Mouse (Mus musculus) frontal cortex, postnatal 36 days (tissue): Measurements from ENCODE around the gene Tpk1.
"Not testable (repeated sequence)": the region's sequence is repeated elsewhere in the genome, so short reads cannot be mapped to it uniquely, and the experiment has no call there.

Experiments used
- DNase-seq, 2 experiments: peaks; one replicate each; pipeline ENCODE4 v3.0.0; 2022; ENCODE audit warnings: low spot score in 2 of 2

Gene Tpk1

GRCm38 (mm10) chr6:43640621-43641020, 25.5 kb downstream of the Tpk1 start:
- DNase-seq = no peak

GRCm38 (mm10) chr6:43638865-43639264, 27.2 kb downstream of the Tpk1 start:
- no peak for DNase-seq

- no peak for DNase-seq
These were observed 28.0 kb downstream of the Tpk1 start for GRCm38 (mm10) chr6:43638119-43638518.

- no peak for DNase-seq
These were observed 29.0 kb downstream of the Tpk1 start for GRCm38 (mm10) chr6:43636980-43637638.

GRCm38 (mm10) chr6:43633308-43633963, 32.6 kb downstream of the Tpk1 start:
- DNase-seq = no peak

- DNase-seq = no peak
These were observed 33.2 kb downstream of the Tpk1 start for GRCm38 (mm10) chr6:43632871-43633270.

GRCm38 (mm10) chr6:43623448-43623847, 42.6 kb downstream of the Tpk1 start:
- DNase-seq = not testable (repeated sequence)

- DNase-seq = no peak
These were observed 46.8 kb downstream of the Tpk1 start for GRCm38 (mm10) chr6:43619258-43619657.

- no peak for DNase-seq
These were observed 54.3 kb downstream of the Tpk1 start for GRCm38 (mm10) chr6:43611770-43612169.

GRCm38 (mm10) chr6:43590841-43591541, 75.1 kb downstream of the Tpk1 start:
- no peak for DNase-seq

GRCm38 (mm10) chr6:43585274-43585673, 80.8 kb downstream of the Tpk1 start:
- no peak for DNase-seq

GRCm38 (mm10) chr6:43581809-43582208, 84.3 kb downstream of the Tpk1 start:
- DNase-seq = no peak

GRCm38 (mm10) chr6:43567885-43568284, 98.2 kb downstream of the Tpk1 start:
- peak in 1 of 2 experiments; percentile 24 for DNase-seq

- DNase-seq = no peak
These were observed 103.6 kb downstream of the Tpk1 start for GRCm38 (mm10) chr6:43562474-43562873.

- DNase-seq = no peak
These were observed 114.7 kb downstream of the Tpk1 start for GRCm38 (mm10) chr6:43551410-43551809.

GRCm38 (mm10) chr6:43546537-43546936, 119.5 kb downstream of the Tpk1 start:
- DNase-seq = no peak

GRCm38 (mm10) chr6:43537252-43537870, 128.7 kb downstream of the Tpk1 start:
- no peak for DNase-seq

- DNase-seq = no peak
These were observed 130.6 kb downstream of the Tpk1 start for GRCm38 (mm10) chr6:43535459-43535858.

GRCm38 (mm10) chr6:43533323-43533722, 132.8 kb downstream of the Tpk1 start:
- DNase-seq = no peak

- no peak for DNase-seq
These were observed 133.3 kb downstream of the Tpk1 start for GRCm38 (mm10) chr6:43532822-43533221.

GRCm38 (mm10) chr6:43531996-43532395, 134.1 kb downstream of the Tpk1 start:
- no peak for DNase-seq

GRCm38 (mm10) chr6:43528996-43529395, 137.1 kb downstream of the Tpk1 start:
- no peak for DNase-seq
